Mouse (Mus musculus) urinary bladder, postnatal 10 days (tissue): Measurements from ENCODE around the gene Nabp1.
"Not testable (repeated sequence)": the region's sequence is repeated elsewhere in the genome, so short reads cannot be mapped to it uniquely, and the experiment has no call there.

Source experiments
- DNase-seq: peaks from one replicate; pipeline ENCODE4 v3.0.0; 2022; ENCODE audit warnings: low spot score

Gene Nabp1

DNA sequence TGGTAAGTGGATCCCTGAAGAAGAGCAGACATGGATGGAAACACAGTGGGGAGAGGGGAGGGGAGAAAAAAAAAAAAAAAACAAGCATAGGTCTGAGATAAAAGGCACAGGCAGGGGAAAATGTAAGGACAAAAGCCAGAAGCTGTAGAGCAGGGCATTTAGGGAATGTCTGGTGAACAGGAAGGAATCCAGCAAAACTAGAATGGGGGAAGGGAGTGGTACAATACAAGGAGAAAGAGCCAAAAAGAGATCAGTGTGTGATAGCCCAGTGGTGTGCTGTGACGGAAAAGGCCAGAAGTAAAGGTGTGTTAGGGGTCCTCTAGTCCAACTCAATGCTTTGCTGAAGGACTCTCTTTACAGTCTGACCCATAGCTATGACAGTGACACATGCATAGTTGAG lies 8.1 kb upstream of the Nabp1 start:
- DNase-seq = no peak

DNA sequence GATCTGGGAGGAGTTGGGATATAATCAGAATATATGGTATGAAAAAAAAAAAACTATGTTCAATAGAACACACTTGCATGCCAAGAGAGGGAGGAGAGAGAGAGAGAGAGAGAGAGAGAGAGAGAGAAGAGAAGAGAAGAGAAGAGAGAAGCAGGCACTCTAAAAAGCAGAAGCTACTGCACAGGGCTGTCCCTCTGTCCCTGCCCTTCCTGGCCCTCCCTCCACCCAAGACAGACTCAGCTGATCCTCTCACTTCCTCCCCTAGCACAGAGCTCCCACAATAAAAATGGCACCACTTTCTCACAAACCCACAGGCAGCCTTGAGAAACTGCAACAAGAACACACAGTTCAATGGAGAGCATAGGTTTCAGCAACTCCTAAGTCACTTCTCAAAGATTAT lies 2.2 kb upstream of the Nabp1 start:
- DNase-seq = no peak

GRCm38 (mm10) chr1:51479691-51480090 lies 1.5 kb upstream of the Nabp1 start:
- DNase-seq = no peak

DNA sequence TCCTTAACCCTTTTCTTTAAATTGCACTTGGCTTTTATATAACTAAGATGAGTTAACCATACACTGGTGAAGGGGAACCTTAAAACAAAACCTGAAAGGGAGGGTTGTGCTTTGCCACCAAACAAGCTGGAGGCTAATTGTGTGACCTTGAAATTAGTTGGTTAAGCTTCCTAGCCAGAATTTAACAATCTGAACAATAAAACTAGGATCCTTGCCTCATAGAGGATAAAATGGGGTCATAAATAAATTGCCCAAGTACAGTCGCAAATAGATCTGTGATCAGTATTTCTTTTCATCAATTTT lies 753 bp upstream of the Nabp1 start:
- DNase-seq = no peak

GRCm38 (mm10) chr1:51477656-51478081 lies 556 bp downstream of the Nabp1 start:
- no peak for DNase-seq

DNA sequence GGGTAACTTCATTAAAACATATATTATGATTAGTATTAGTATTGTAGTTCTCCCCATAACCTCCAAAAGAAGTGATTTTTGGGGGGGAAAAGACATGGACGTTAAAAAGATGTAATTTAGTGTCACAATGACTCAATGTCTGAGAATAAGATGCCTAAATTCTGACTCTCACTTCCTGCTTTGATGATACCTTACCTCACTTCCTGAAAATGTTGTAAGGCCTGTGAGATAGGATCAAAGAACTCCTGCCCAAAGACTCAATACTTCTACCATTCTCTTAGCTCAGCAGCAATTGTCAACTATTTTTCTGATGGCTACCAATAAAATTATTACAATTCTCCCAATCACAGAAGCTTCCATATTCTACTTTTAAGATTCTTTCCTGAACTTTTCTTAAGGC lies 1.8 kb downstream of the Nabp1 start:
- DNase-seq = no peak

GRCm38 (mm10) chr1:51468077-51468476 lies 10.1 kb downstream of the Nabp1 start:
- no peak for DNase-seq

GRCm38 (mm10) chr1:51467181-51467580 lies 11.0 kb downstream of the Nabp1 start:
- no peak for DNase-seq

- DNase-seq = no peak
These were observed 11.8 kb downstream of the Nabp1 start for GRCm38 (mm10) chr1:51466385-51466784.

- DNase-seq = no peak
These were observed 12.9 kb downstream of the Nabp1 start for GRCm38 (mm10) chr1:51465285-51465684.

DNA sequence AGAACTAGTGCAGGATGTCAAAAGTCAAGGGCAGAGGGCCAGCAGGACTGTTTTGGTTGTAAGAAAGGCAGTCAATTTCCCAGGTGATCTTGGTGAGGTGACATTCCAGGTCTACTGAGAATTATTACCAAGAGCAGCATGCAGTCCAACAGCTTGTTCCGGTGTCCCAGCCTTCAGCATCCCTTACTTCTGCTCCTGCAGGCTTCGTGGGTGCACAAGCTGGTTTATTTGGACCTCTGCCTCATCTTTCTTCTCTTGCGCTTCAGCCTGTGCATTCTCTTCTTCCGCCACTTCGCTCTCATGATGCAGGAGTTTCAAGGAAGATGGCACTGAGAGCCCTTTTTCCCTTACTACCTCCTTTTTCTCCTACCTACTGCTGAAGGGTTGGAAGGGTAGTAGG lies 15.2 kb downstream of the Nabp1 start:
- DNase-seq = no peak

DNA sequence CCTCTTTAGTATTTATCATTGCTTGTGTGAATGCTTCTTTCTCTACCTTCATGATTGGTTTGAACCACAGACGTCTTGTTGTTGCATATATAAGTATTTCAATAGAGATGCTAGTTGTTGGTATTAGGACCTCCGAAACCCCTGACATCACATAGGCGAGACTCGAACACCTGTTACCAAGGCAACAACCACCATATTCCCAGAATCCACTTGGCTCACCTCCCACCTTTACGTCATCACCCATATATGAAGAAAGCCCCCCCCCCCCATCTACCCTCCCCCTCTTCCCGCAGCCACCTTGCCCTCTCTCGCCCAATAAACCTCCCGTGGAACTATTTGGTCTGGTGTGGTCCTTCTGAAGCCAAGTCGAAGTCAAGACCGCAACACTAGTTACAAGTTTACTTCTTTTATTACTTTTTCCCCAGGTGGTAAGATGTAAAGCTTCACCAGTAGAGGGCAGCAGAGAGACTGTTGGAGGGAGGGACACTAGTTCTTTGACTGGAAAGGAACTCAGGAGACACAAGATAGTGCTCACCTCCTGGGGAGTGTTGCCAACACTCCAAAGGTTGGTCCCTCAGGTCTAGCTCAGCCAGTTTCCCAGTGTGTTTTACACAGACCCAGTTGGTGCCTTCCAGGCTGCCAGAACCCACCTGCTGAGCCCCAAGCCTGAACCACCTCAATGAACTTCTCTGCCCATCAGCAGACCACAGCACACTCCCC lies 19.3 kb downstream of the Nabp1 start:
- DNase-seq = no peak

DNA sequence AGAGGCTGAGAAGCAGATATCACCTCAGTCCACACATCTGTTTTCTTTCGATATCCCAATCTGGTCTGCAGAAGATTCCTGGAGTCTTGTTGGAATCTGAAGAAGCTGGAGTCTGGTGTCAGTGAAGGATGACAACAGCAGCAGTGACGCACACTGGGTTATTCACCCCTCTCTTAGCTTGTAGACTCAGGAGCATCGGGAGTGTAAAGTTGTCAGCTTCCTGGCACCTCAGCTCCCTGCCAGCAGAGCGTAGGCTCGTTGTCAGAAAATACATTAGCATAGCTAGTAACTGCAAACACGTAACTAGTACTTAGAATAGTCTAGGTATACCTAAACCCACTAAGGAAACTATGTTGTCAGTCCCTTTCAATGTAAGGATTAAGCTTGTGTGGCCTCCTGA lies 20.1 kb downstream of the Nabp1 start:
- no peak for DNase-seq

GRCm38 (mm10) chr1:51457249-51457648 lies 21.0 kb downstream of the Nabp1 start:
- no peak for DNase-seq

DNA sequence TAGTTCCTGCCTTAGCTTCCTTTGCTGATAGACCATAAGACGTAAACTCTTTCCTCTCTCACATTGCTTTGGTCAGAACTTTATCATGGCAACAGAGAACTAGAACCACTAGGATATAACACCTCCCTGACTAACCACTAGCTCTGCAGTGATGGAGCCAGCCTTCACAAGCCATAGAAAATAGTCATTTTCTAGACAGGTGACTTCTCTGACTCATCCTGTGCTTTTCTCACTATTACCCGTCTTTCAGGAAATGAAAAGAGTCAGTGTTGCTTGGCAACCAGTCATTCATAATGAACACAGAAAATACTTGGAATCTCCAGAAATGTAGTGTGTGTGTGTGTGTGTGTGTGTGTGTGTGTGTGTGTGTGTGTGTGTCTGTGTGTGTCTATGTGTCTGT lies 29.4 kb downstream of the Nabp1 start:
- DNase-seq = no peak

- no peak for DNase-seq
These were observed 32.3 kb downstream of the Nabp1 start for GRCm38 (mm10) chr1:51445854-51446460.

GRCm38 (mm10) chr1:51445161-51445853 lies 32.9 kb downstream of the Nabp1 start:
- DNase-seq = no peak

DNA sequence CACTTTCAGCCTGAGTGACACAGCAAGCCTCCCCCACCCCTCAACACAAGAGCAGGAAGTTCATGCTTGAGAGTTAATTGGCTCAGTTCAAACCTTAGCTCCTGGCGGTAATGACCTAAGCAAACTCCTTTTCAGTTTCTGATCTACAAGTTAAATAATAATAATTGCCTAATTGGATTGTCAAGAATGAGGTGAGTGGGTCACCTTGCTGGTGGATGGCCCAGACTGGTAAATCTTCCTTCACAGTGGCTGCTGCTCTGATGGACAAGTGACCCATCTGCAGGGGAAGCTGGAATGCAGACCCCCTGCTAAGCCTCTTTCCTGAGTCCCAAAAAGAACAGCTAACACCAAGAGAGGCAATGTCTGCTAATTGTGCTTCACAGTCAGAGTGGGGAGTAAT lies 48.5 kb downstream of the Nabp1 start:
- DNase-seq = no peak

DNA sequence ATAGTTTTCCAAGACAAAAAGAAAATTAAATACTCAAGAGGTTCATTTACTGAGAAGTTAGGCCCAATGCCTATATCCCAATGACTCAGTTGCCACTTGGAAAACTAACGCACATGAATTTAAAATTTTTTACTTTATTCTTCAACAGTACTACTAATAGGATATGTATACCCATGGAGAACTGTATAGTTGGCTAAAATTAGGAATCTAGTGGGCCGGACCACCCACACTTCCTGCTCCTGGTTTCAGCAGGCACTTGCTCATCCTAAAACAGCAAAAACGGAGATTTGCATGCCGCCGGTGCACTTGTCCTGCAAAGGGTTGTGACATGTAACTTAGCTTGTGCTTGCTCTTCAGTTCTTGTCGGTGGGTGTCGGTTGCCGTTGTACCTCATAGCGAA lies 51.9 kb downstream of the Nabp1 start:
- DNase-seq = no peak

- DNase-seq = not testable (repeated sequence)
These were observed 57.2 kb downstream of the Nabp1 start for GRCm38 (mm10) chr1:51421029-51421428.

GRCm38 (mm10) chr1:51418753-51419152 lies 59.5 kb downstream of the Nabp1 start:
- DNase-seq = no peak
